ENCODE assay signal across 16 mouse cellular contexts in genomic region chr16:68164645-68165044, GRCm38 (mm10).
DNase-seq lines count a peak whose midpoint lies in the region; ATAC-seq lines count a peak whose summit lies in the region.
"Had no signal": no experiment of that assay in that cellular context is flagged by ENCODE, and none has a peak within 500 bp of the region (broad histone marks: within the 10 kb centered on the region; RNA-seq: fewer than 3 reads in every experiment).

No protein-coding gene starts in this region.

- ATAC-seq in hindbrain, embryonic 11.5 days (ENCODE audit: low FRiP score) = no peak
- ATAC-seq in hindbrain, embryonic 13.5 days (ENCODE audit: low FRiP score) = no peak
- no peak for ATAC-seq in erythroblast, adult 5-6 weeks (replicated peaks; ENCODE audit: low FRiP score, poor library complexity, severe bottlenecking)
- ATAC-seq: intestine, embryonic 15.5 days; liver, embryonic 12.5 days had no signal

- no peaks in the 10 kb centered on the region for H3K9me3 ChIP-seq in hindbrain, embryonic 11.5 days (ENCODE audit: control insufficient read depth, low read length)
- H3K9me3 ChIP-seq in hindbrain, embryonic 13.5 days = no peaks in the 10 kb centered on the region
- H3K9me3 ChIP-seq: G1E; intestine, embryonic 15.5 days; liver, embryonic 12.5 days; midbrain, embryonic 12.5 days had no signal

- H3K36me3 ChIP-seq in hindbrain, embryonic 11.5 days (ENCODE audit: control insufficient read depth, insufficient read depth, low read length) = no peaks in the 10 kb centered on the region
- no peaks in the 10 kb centered on the region for H3K36me3 ChIP-seq in hindbrain, embryonic 13.5 days
- H3K36me3 ChIP-seq: G1E; intestine, embryonic 15.5 days; liver, embryonic 12.5 days; midbrain, embryonic 12.5 days had no signal

- H3K4me3 ChIP-seq in hindbrain, embryonic 11.5 days (ENCODE audit: low read depth, low read length) = no peak overlapping the region
- no peak overlapping the region for H3K4me3 ChIP-seq in hindbrain, embryonic 13.5 days
- H3K4me3 ChIP-seq: erythroblast, embryonic 14.5 days; heart, adult 2 months; intestine, embryonic 15.5 days; liver, embryonic 12.5 days; midbrain, embryonic 12.5 days had no signal

- H3K27ac ChIP-seq in hindbrain, embryonic 11.5 days (ENCODE audit: low read depth, low read length) = no peak overlapping the region
- H3K27ac ChIP-seq in hindbrain, embryonic 13.5 days = no peak overlapping the region
- H3K27ac ChIP-seq: heart, adult 2 months; intestine, embryonic 15.5 days; liver, embryonic 12.5 days; midbrain, embryonic 12.5 days had no signal

- no peaks in the 10 kb centered on the region for H3K4me1 ChIP-seq in hindbrain, embryonic 11.5 days (replicated peaks; ENCODE audit: control insufficient read depth, insufficient read depth, low read length)
- H3K4me1 ChIP-seq in hindbrain, embryonic 13.5 days (replicated peaks) = no peaks in the 10 kb centered on the region
- H3K4me1 ChIP-seq: intestine, embryonic 15.5 days; liver, embryonic 12.5 days; midbrain, embryonic 12.5 days had no signal

- H3K4me2 ChIP-seq in hindbrain, embryonic 11.5 days (replicated peaks; ENCODE audit: low read depth, low read length) = no peak overlapping the region
- no peak overlapping the region for H3K4me2 ChIP-seq in hindbrain, embryonic 13.5 days
- H3K4me2 ChIP-seq: intestine, embryonic 15.5 days; liver, embryonic 12.5 days; midbrain, embryonic 12.5 days had no signal

- H3K9ac ChIP-seq in hindbrain, embryonic 11.5 days (ENCODE audit: low read depth, low read length) = no peak overlapping the region
- no peak overlapping the region for H3K9ac ChIP-seq in hindbrain, embryonic 13.5 days
- H3K9ac ChIP-seq: intestine, embryonic 15.5 days; liver, embryonic 12.5 days; midbrain, embryonic 12.5 days had no signal

- peak; percentile 17 for DNase-seq in hindbrain, embryonic 11.5 days (ENCODE audit: low spot score)
- peak; percentile 7 for DNase-seq in right cerebral cortex, postnatal 14 days
- DNase-seq in right cerebral cortex, adult 2 months (ENCODE audit: low spot score in 2 of 2) = no peak
- peak; percentile 60 for DNase-seq in ZHBTc4 (ENCODE audit: low read depth, low spot score)
- peak; percentile 72 for DNase-seq in testis, postnatal 10 days (ENCODE audit: low spot score)
- no peak for DNase-seq in natural killer cell, adult 2 months (ENCODE audit: low spot score in 2 of 2)
- DNase-seq: heart, adult 2 months; heart, postnatal 36 days; lung, postnatal 14 days had no signal

- WGBS in hindbrain, embryonic 11.5 days = 45% methylated on average over 9 of the region's 9 CpGs
- 44% methylated on average over 9 of the region's 9 CpGs for WGBS in hindbrain, embryonic 13.5 days

- H3K27me3 ChIP-seq in hindbrain, embryonic 11.5 days (ENCODE audit: control insufficient read depth, insufficient read depth, low read length) = no peaks in the 10 kb centered on the region
- H3K27me3 ChIP-seq in hindbrain, embryonic 13.5 days = no peaks in the 10 kb centered on the region
- H3K27me3 ChIP-seq: intestine, embryonic 15.5 days; liver, embryonic 12.5 days; midbrain, embryonic 12.5 days had no signal

Comparison
In these comparisons a context has a peak if more than half of its experiments do, and no peak if none do; other contexts are left out.
1. DNase-seq: peak in hindbrain, embryonic 11.5 days (single experiment), right cerebral cortex, postnatal 14 days (single experiment), ZHBTc4 (single experiment) and testis, postnatal 10 days (single experiment); none in right cerebral cortex, adult 2 months (0 of 2) and natural killer cell, adult 2 months (0 of 2).